Mouse (Mus musculus) E14TG2a.4 (cell line): ENCODE results near the gene Ints5.

Source experiments
- CTCF ChIP-seq: conservative IDR thresholded peaks from 2 replicates; pipeline ENCODE4 v1.5.1; 2014; ENCODE audit warnings: low read length
- NANOG ChIP-seq: IDR thresholded peaks from 2 replicates; pipeline ENCODE4 v1.6.1; 2014; ENCODE audit warnings: borderline replicate concordance, low read length, mixed read lengths

- TF ChIP-seq CTCF, result no peak
- no peak for TF ChIP-seq NANOG
These were observed 49.6 kb downstream of the Ints5 start for GRCm38 (mm10) chr19:8942276-8942964.
